Mouse (Mus musculus): ENCODE measurements around the gene Itgax. TPM values are rescaled to one million over a fixed set of nuclear protein-coding genes. Genes with fewer than 3 reads are reported as not detected.

Itgax gene
- 0.93 TPM for polyA plus RNA-seq (2014; fragmentation: Illumina TruSeq; extraction: RNeasy Lipid Tissue Mini Kit (QIAGEN cat#74804); ENCODE audit: low read depth, low replicate concordance)

DNA sequence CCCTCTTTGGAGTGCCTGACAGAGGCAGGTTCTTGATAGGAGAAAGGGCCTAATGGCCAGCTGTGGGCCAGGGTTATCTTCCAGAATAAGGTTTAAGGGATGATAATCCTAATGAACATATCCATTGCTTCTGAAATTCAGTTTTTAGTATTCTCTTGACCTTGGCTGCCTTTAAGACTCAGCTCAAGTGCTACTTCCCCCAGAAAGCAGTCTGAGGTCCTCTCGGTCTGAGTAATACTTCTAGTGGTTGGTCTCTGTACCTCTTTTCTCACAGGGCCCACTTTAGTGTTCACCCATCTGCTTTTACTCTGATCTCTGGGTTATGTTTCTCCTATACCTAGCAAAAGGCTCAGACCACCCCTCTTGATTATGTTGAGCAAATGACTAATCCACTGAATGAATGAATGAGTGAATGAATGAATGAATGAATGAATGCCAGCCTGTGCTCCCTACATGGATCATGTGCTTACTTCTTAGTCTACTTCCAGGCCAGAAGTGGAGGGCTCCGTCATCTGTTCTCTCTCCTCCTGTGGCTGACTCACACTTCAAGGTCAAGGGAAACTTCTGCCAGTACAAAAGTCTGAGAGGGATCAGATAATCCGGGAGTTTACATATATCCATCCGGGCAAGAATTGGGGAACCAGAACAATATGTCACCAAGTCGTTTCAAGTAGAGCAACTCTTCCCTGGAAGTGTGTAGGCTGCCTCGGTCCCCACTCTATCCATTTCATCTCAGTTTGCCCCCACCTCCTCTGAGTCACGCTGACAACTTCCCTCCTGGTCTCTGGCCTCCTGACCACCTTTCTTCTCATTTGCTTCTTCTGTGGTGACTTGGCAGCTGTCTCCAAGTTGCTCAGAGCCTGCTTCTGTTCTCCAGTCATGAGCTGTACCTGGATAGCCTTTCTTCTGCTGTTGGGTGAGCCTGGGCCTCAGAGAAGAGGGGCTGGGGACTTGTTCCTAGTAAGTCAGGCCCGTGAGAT lies at the start of gene Itgax:
Gene Itgax (plus strand): TSS at position 807 of the 980 bp plus-strand sequence.

DNA sequence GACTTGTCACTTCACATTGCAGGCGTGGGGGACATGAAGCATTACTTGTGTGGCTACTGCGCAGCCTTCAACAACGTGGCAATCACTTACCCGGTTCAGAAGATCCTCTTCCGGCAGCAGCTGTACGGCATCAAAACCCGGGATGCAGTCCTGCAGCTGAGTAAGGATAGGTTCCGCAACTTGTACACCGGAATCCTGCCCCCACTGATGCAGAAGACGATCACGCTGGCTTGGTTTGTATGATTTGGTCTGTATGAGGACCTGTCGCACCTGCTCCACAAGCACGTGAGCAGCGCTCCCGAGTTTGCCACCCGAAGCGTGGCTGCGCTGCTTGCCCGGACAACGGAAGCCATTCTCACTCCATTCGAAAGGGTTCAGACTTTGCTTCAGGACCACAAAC lies 24.7 kb downstream of the Itgax start, which contains the start of gene Itgad:
Gene Itgad (plus strand): TSS at position 301 of the 400 bp plus-strand sequence.

Other genes with a start within 250 kb of the Itgax start
- 0.20 TPM for gene Prss53, start 238.6 kb upstream of the Itgax start, polyA plus RNA-seq (2014; fragmentation: Illumina TruSeq; extraction: RNeasy Lipid Tissue Mini Kit (QIAGEN cat#74804); ENCODE audit: low read depth, low replicate concordance)
- not detected for gene Gm21974, start 234.1 kb upstream of the Itgax start, polyA plus RNA-seq (2014; fragmentation: Illumina TruSeq; extraction: RNeasy Lipid Tissue Mini Kit (QIAGEN cat#74804); ENCODE audit: low read depth, low replicate concordance)
- gene Vkorc1, start 233.9 kb upstream of the Itgax start, polyA plus RNA-seq (2014; fragmentation: Illumina TruSeq; extraction: RNeasy Lipid Tissue Mini Kit (QIAGEN cat#74804); ENCODE audit: low read depth, low replicate concordance) = 72.8 TPM
- 4.9 TPM for gene Bckdk, start 225.5 kb upstream of the Itgax start, polyA plus RNA-seq (2014; fragmentation: Illumina TruSeq; extraction: RNeasy Lipid Tissue Mini Kit (QIAGEN cat#74804); ENCODE audit: low read depth, low replicate concordance)
- gene Kat8, start 217.0 kb upstream of the Itgax start, polyA plus RNA-seq (2014; fragmentation: Illumina TruSeq; extraction: RNeasy Lipid Tissue Mini Kit (QIAGEN cat#74804); ENCODE audit: low read depth, low replicate concordance) = 6.3 TPM
- gene Prss8, start 199.4 kb upstream of the Itgax start, polyA plus RNA-seq (2014; fragmentation: Illumina TruSeq; extraction: RNeasy Lipid Tissue Mini Kit (QIAGEN cat#74804); ENCODE audit: low read depth, low replicate concordance) = 4.9 TPM
- gene Prss36, start 182.8 kb upstream of the Itgax start, polyA plus RNA-seq (2014; fragmentation: Illumina TruSeq; extraction: RNeasy Lipid Tissue Mini Kit (QIAGEN cat#74804); ENCODE audit: low read depth, low replicate concordance) = not detected
- 363 TPM for gene Fus, start 162.1 kb upstream of the Itgax start, polyA plus RNA-seq (2014; fragmentation: Illumina TruSeq; extraction: RNeasy Lipid Tissue Mini Kit (QIAGEN cat#74804); ENCODE audit: low read depth, low replicate concordance)
- gene Pycard, start 135.7 kb upstream of the Itgax start, polyA plus RNA-seq (2014; fragmentation: Illumina TruSeq; extraction: RNeasy Lipid Tissue Mini Kit (QIAGEN cat#74804); ENCODE audit: low read depth, low replicate concordance) = 6.6 TPM
- gene Trim72, start 125.6 kb upstream of the Itgax start, polyA plus RNA-seq (2014; fragmentation: Illumina TruSeq; extraction: RNeasy Lipid Tissue Mini Kit (QIAGEN cat#74804); ENCODE audit: low read depth, low replicate concordance) = not detected
- gene Itgam, start 66.9 kb upstream of the Itgax start, polyA plus RNA-seq (2014; fragmentation: Illumina TruSeq; extraction: RNeasy Lipid Tissue Mini Kit (QIAGEN cat#74804); ENCODE audit: low read depth, low replicate concordance) = 0.69 TPM
- not detected for gene Gm49368, start 66.9 kb upstream of the Itgax start, polyA plus RNA-seq (2014; fragmentation: Illumina TruSeq; extraction: RNeasy Lipid Tissue Mini Kit (QIAGEN cat#74804); ENCODE audit: low read depth, low replicate concordance)
- not detected for gene Itgad, start 24.8 kb downstream of the Itgax start, polyA plus RNA-seq (2014; fragmentation: Illumina TruSeq; extraction: RNeasy Lipid Tissue Mini Kit (QIAGEN cat#74804); ENCODE audit: low read depth, low replicate concordance)
- not detected for gene Cox6a2, start 76.8 kb downstream of the Itgax start, polyA plus RNA-seq (2014; fragmentation: Illumina TruSeq; extraction: RNeasy Lipid Tissue Mini Kit (QIAGEN cat#74804); ENCODE audit: low read depth, low replicate concordance)
- gene Armc5, start 107.8 kb downstream of the Itgax start, polyA plus RNA-seq (2014; fragmentation: Illumina TruSeq; extraction: RNeasy Lipid Tissue Mini Kit (QIAGEN cat#74804); ENCODE audit: low read depth, low replicate concordance) = 1.2 TPM
- gene 9130023H24Rik, start 108.5 kb downstream of the Itgax start, polyA plus RNA-seq (2014; fragmentation: Illumina TruSeq; extraction: RNeasy Lipid Tissue Mini Kit (QIAGEN cat#74804); ENCODE audit: low read depth, low replicate concordance) = 7.5 TPM
- 1.3 TPM for gene Tgfb1i1, start 117.3 kb downstream of the Itgax start, polyA plus RNA-seq (2014; fragmentation: Illumina TruSeq; extraction: RNeasy Lipid Tissue Mini Kit (QIAGEN cat#74804); ENCODE audit: low read depth, low replicate concordance)
- gene Slc5a2, start 136.1 kb downstream of the Itgax start, polyA plus RNA-seq (2014; fragmentation: Illumina TruSeq; extraction: RNeasy Lipid Tissue Mini Kit (QIAGEN cat#74804); ENCODE audit: low read depth, low replicate concordance) = 27.4 TPM
- gene BC017158, start 168.6 kb downstream of the Itgax start, polyA plus RNA-seq (2014; fragmentation: Illumina TruSeq; extraction: RNeasy Lipid Tissue Mini Kit (QIAGEN cat#74804); ENCODE audit: low read depth, low replicate concordance) = 4.4 TPM

All from kidney, adult 10 weeks (tissue).